Mouse (Mus musculus) adrenal gland, adult 18-20 months (tissue): Measurements from ENCODE around the gene Fgd6. TPM values are rescaled to one million over a fixed set of nuclear protein-coding genes. Genes with fewer than 3 reads are reported as not detected.

Source experiments
- DNase-seq, 2 experiments: peaks; one replicate each; pipeline ENCODE4 v3.0.0; 2021 to 2022; ENCODE audit warnings: low spot score in 2 of 2
- total RNA-seq, 2 experiments: library from RNA; stranded (reverse); gene quantifications; 1 replicate in 1 of 2; 2 replicates in 1 of 2; pipeline ENCODE4 v1.2.3; 2021

Fgd6 gene
- total RNA-seq, 2 experiments from 2014 or later: 5.1 to 5.2 TPM

DNA sequence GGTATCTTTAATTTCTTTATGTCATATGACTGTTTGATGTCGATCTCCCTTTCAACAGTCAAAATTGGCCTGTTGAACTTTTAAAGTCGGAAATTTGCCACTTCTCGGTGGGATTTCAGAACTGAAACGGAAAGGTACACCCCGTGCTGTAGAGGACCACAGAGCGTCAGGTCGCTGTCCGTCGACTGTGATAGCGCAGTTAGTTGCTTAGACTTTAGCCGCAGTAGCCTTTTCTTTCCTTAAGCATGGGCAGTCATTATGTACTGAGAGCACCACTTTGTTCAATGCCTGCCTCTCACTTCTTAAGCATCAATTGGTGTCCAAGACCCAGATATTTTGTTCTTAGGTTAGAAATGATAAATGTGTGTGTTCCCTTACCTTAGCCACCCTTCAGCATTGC is 136.3 kb downstream of the Fgd6 start:
- DNase-seq: no peak

DNA sequence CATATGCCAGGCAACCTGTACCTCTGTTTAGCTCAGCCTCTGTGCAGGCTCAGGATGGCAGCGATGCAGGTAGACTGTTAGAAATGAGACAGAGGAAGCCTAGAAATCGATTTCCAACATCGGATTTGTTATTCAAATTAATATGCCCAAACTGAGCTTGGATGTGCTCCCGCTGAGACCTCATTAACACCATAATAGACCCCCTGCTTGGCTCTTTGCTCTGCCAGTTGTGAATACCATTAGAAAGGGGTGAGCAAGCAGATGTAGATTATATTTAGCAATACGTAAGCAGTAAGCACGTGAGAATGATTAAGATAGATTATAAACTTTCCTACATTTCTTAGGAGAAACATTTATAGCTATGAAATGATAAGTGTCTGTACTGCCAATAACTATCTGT is 136.9 kb downstream of the Fgd6 start:
- DNase-seq: no peak

GRCm38 (mm10) chr10:94174652-94175051 is 138.9 kb downstream of the Fgd6 start:
- DNase-seq: no peak

DNA sequence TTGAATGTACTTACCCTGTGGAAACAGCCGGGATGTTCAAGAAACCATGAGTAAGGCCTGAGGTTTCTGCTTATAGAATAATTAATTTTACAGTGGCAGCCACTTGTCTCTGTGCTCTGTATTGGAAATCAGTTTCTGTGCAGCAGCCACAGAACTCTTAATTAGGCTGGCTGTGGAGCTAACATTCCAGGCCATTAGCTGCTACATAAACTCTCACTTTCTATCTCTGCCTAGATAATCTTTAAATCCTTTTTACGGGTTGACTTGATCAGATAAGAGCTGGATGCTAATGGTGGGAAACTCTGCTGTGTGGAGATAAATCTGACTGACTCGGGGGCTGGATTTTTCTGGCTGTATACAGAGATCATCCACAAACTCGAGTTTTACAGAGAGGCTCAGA is 147.4 kb downstream of the Fgd6 start:
- no peak for DNase-seq

Other genes with a start within 250 kb of the Fgd6 start
- not detected for gene Usp44, start 204.4 kb upstream of the Fgd6 start, total RNA-seq
- 100 to 1,000 TPM; 145 to 178 TPM for gene Metap2, start 138.9 kb upstream of the Fgd6 start, total RNA-seq
- 10 to 100 TPM; 21.5 to 22.1 TPM for gene Vezt, start 184 bp upstream of the Fgd6 start, total RNA-seq
- gene Nr2c1, start 112.0 kb downstream of the Fgd6 start, total RNA-seq: 10 to 100 TPM; 10.1 to 11.1 TPM
- 100 to 1,000 TPM; 359 to 463 TPM for gene Ndufa12, start 162.7 kb downstream of the Fgd6 start, total RNA-seq